Mouse (Mus musculus): ENCODE data around the gene Tmem205.

Tmem205 gene

DNA sequence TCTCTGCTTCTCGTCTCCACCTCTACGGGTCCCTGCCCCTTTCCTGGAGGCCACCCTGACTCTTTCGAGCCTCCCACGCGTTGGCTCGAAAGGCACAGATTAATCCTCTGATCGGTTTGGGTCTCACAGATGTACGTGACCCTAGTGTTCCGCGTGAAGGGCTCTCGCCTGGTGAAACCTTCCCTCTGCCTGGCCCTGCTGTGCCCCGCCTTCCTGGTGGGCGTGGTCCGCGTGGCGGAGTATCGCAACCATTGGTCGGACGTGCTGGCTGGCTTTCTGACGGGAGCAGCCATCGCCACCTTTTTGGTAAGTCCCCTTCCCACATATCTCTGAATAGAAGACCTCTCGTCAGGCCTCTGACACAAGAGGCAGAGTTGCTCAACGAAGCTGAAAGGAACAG lies 16.9 kb upstream of the Tmem205 start:
- no peak for DNase-seq (ENCODE audit: low read depth in 2 of 2, low spot score in 2 of 2)

DNA sequence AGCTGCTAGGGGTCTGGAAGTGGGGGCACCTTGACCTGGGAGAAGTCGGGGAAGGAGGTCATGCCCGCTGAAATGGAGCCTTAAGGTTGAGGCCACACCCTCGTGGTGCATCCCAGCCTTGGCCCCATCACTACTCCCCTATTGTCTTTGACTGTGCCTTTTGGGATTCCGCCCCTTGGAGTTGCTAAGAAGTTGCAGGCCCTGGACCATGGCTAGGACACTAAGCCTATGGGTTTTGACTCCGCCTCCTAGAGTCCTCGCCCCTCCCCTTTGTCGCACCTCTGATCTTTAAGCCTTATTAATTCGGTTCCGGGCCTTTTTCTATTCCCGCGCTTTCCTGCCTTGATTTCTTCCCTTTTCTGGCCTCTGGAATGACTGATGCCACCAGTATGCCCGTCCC lies 16.3 kb upstream of the Tmem205 start:
- DNase-seq (ENCODE audit: low read depth in 2 of 2, low spot score in 2 of 2): no peak

DNA sequence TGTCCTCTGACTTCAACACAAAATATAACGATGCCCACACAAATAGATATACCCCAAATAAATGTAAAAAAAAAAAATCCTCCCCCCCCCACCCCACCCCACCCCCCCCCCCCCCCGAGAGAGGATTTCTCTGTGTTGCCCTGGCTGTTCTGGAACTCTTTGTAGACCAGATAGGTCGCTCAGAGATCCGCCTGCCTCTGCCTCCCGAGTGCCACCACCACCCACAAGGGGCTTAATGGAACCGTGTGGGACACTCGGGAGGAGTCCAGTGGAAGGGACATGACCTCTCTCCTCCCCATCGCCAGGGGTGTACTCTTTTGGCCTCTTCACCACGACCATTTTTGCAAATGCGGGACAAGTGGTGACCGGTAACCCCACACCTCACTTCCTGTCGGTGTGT lies 15.7 kb upstream of the Tmem205 start:
- DNase-seq (ENCODE audit: low read depth in 2 of 2, low spot score in 2 of 2): no peak

DNA sequence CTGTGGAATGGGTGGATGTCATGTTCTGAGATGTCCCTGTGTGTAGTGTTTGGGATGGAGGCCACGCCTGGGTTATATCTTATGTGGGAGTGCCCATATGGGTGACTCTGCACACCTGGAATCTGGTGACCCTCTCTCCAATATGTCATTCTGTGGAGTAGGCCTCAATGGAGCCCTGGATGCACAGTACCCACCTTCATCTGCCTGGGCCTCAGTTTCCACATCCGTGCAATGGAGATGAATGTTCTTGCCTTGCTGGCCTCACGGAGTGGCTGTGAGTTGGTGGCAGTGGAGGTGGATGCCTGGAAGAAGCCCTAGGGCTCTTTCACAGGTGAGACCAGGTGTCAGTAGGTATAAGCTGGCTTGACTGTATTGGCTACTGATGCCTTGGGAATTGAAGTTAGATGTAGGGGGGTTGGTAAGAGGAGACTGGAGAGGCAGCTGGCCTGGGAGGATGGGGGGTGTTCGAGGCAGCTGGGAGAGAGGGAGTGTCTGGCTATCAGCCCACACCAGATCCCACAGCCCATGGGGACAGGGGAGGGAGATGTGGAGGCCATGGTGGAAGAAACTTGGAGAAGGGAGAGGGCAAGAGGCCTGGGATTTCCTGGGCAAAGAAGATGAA lies 11.0 kb upstream of the Tmem205 start:
- DNase-seq (ENCODE audit: low read depth in 2 of 2, low spot score in 2 of 2): no peak

DNA sequence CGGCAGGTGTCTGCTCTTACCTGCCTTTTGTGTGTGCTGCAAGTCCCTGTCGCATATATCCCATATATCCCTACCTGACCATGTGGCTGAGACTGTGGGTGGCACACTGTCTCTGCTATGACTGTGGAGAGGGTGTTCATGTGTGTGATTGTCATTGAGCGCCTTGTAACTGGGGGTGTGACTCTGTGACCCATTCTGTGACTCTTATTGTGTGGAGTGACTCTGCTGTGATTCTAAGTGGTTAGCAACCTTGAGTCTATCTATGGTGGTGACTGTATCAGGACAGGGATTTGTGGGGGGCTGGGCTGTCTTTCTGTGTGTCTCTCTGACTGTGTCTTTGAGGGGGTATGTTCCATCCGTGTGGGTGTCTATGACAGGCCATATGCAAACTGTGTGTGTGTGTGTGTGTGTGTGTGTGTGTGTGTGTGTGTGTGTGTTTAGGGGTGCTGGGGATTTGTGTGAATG lies 10.4 kb upstream of the Tmem205 start:
- DNase-seq (ENCODE audit: low read depth in 2 of 2, low spot score in 2 of 2): no peak

DNA sequence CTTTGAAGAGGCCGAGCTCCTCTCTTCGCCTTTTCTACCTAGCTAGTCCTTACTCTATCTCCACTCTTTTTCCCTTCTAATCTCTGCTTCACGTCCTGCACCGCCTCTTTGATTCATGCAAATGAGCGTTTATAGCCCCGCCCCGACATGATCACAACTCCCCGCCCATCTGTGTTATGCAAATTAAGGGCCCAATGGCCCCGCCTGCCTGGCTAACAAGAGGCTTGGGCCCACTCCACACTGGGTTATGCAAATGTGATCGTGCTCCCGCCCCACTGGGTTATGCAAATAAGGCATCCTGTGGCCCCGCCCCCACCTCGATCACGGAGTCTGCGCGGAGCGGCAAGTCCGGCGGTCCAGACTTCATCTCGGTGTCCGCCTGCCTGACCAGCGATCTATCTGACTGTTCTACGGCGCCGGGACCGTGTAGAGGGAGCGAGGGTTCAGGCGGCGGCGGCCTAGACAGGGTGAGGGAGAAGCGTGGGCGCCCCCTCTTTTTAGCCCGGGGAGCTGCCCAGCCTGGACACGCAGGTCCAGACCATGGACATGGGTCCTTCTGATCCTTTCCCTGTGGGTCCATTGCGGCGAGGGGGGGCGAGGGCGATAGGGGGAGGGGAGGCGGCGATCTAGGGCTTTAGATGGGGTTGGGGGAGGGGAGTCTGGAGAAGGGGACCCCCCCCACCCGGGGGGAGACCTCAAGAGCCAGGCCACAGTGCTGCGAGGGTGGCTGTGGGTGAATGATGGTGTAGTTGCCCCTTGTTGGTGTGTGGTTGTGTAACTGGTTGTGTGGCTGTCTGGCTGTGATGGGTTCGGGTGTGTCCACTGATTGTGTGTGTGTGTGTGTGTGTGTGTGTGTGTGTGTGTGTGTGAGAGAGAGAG lies 9.6 kb upstream of the Tmem205 start, which contains the start of gene Plppr2:
Gene Plppr2, plus strand, starts transcription at position 342 of the 879 bp plus-strand sequence.
- DNase-seq (ENCODE audit: low read depth in 2 of 2, low spot score in 2 of 2): peak; percentile 65 to 73

DNA sequence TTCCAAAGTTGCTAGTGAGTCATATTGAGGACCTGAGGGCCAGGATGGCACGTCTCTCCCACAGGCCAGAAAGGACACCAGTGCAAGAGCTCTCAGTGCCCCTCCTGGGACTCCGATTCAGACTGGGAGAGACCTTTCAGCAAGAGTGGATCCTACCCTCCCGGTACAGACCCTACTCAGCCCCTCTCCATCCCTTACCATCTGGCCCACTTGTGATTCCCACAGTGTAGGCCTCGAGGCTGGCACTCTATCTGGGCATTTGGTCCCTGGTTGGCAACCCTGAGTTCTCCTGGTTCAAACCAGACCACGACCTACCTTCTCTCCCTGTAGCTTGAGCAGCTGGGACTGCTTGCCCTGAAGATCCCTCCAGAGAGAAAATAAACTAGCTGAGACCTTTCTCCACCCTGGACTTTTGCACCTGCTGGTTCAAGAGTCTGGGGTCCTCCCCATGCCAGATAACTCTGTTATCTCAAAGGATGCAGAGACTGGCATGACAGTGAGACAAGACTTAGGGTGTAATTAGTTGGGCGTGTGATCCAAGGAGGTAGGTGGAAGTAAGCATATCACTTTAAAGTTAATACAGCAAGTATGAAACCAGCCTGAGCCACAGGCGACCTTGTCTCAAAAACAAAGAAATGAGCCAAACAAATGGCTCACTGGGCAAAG lies 8.2 kb upstream of the Tmem205 start:
- DNase-seq (ENCODE audit: low read depth in 2 of 2, low spot score in 2 of 2): no peak

DNA sequence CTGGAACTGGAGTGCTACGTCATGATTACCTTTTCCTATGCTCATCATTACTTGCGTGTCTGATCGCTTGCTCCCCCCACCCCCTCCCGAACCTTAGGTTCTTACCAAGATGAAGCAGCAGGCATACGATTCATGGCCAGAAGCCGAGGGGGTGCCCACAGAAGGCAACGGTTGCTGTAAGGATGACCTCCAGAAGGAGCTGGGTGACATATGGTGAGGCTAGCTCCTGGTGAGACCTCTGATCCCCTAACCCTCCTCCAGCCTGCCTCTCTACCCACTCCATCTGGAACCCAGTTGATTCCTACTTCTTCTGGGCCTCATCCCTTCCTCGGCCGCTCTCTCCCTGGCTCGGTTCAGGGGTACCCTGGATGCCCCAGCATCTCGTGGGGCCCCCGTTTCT lies 6.7 kb upstream of the Tmem205 start:
- DNase-seq (ENCODE audit: low read depth in 2 of 2, low spot score in 2 of 2): no peak

DNA sequence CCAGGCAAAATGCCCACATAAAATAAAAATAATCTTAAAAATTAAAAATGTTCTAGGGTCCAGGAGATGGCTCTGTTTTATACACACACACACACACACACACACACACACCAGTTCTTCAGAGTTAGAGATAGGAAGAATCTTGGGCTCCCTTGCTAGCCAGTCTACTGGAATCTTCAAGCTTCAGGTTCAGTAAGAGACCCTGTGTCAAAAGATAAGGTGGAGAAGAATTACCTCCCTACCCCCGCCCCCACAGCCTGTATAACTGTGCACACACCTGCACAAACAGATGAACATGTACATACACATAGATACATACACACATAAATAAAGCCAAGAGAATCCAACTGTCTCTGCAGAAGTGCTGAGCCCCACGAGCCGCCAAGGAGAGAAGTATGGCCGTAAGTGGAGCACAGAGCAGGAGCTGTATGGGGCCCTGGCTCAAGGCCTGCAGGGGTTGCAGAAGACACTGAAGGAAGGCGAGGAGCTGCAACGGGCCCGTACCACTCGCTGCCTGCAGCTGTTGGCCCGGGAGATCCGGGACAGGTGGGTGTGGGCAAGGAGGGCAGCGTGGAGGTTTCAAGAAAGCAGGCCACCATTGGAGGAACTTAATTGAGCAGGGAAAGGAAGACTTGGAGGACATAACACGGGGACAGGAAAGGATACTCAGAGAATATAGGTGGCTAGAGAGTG lies 5.2 kb upstream of the Tmem205 start:
- DNase-seq (ENCODE audit: low read depth in 2 of 2, low spot score in 2 of 2): no peak

DNA sequence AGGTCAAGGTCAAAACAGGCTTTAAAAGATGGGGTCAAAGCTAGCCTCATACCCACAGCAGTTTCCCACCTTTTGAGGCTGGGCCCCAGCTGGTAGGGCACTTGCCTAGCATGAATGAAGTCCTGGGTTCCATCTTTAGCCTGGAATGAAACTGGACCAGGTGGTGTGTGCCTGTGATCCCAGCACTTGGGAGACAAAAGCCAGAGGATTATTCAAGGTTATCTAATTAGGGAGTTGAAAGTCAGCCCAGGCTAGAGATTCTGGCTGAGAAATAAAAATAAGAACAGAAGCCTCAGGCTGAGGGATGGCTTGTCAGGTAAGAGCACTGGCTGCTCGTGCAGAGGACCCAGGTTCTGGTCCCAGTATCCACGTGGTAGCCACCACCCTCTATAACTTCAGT lies 4.7 kb upstream of the Tmem205 start:
- DNase-seq (ENCODE audit: low read depth in 2 of 2, low spot score in 2 of 2): no peak

DNA sequence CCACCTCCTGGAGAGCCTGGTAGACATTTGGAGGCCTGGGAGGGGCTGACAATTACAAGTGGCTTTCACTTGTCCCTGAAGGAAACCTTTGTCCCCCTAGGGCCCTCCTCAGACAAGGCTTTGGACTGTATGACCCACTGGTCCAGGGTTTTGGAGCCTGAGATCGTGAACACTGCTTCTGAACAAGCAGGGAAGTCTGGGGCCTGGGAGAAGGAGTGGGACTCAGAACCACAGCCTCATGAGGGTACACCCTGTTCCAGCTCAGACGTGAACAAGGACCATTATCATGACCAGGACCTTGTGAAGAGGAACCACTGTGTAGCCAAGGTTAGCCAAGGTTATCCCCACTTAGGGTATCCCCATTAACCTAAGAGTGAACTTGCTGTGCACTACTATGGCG lies 1.9 kb upstream of the Tmem205 start:
- DNase-seq (ENCODE audit: low read depth in 2 of 2, low spot score in 2 of 2): no peak

DNA sequence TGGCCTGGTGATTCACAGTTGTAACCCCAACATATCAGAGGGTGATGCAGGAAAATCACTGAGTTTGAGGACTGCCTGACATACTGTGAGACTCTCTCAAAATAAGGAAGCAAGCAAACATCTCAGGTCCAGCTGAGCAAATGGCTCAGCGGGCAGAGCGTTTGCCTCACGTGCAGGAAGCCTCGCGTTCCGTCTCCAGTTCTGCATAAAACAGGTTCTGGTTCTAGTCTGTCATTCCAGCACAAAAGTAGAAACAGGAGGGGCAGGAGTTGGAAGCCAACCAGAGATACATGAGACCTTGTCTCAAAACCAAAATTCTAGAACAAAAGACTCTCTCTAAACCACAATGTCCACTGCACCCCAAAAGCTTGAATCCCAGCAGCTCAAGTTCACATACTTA lies 572 bp downstream of the Tmem205 start:
- no peak for DNase-seq (ENCODE audit: low read depth in 2 of 2, low spot score in 2 of 2)

DNA sequence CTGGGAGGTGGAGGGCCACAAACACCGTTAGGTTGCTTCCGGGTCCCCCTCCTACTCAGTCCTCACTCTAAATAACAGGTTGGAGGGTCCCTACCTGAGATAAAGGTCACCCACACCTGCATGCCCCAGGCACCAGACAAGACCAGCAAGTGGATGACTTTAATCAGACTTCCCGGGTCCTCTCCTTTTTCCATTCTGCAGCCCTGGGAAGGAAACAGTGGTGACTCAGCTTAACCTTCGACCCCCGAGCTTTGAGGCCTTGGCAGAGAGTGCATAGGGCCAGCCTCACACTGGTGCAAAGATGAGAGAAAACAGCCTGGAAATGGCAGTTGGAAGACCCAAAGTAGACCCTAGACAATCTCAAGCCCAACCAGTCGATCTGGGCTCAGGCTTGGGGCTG lies 1.2 kb downstream of the Tmem205 start:
- no peak for DNase-seq (ENCODE audit: low read depth in 2 of 2, low spot score in 2 of 2)

DNA sequence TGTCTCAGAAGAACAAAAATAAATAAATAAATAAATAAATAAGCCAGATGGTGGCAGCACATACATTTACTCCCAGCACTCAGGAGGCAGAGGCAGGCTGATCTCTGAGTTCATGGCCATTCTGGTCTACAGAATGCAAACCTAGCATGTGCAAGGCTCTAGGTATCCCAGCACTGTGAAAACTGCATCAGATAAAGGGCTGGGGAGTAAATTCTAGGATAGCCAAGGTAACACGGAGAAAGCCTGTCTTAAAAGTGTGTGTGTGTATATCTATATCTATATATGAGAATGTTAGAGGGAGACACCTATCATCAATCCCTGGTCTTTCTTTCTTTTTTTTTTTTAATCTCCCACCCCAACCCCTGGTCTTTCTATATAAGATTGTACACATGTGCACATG lies 1.9 kb downstream of the Tmem205 start:
- DNase-seq (ENCODE audit: low read depth in 2 of 2, low spot score in 2 of 2): no peak

DNA sequence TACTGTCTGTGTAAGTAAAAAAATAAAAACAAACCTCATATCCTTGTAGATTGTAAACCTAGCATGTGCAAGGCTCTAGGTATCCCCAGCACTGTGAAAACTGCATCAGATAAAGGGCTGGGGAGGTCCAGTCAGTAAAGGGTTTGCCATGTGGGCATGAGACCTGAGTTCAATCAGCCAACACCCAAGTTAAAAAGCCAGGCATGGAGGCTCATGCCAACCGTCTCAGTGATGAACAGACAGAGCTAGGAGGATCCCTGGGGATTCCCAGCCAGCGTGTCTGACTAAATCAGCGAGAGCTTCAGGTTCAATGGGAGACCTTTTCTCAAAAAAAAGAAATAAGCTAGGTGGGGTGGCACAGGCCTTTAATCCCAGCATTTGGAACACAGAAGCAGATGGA lies 2.3 kb downstream of the Tmem205 start:
- no peak for DNase-seq (ENCODE audit: low read depth in 2 of 2, low spot score in 2 of 2)

DNA sequence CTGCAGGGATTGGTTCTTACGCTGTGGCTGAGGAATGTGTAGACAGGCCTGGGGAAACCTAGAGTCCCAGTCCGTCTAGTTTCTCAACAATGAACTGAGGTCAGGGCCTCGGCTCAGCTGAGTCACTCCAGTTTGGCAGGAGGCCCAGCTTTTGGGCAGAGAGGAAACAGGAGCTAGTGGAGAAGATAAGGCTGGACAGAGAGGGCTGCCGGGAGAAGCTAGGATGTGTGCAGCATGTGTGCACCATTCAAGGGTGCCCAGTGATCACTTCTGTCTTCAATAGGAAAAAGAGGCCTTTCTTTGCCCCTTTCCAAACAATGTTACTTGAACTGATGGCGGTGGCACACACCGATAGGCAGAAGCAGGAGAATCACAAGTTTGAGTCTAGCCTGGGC lies 3.3 kb downstream of the Tmem205 start:
- no peak for DNase-seq (ENCODE audit: low read depth in 2 of 2, low spot score in 2 of 2)

DNA sequence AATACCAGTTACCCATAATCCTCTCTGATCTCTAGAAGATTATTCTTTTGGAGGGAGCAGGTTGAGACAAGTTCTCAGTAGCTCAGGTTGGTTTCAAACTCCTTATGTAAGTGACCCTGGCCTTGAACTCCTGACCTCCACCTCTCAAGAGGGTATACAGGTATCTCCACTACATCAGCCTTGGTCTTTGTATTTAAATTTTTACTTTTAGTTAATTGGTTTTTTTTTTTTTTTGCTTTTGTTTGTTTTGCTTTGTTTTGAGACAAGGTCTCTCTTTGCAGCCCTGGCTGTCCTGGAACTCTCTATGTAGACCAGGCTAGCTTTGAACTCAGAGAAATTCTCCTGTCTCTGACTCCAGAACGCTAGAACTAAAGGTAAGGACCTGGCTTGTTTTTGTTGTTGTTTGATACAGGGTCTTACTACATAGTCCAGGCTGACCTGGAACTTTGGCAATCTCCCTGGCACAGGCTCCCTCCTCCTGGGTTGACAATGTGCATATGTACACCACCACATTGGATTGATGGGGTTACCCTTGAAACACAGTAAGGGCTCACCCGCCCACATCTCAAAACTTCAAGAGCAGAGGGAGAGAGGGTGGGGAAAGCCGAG lies 3.8 kb downstream of the Tmem205 start:
- no peak for DNase-seq (ENCODE audit: low read depth in 2 of 2, low spot score in 2 of 2)

DNA sequence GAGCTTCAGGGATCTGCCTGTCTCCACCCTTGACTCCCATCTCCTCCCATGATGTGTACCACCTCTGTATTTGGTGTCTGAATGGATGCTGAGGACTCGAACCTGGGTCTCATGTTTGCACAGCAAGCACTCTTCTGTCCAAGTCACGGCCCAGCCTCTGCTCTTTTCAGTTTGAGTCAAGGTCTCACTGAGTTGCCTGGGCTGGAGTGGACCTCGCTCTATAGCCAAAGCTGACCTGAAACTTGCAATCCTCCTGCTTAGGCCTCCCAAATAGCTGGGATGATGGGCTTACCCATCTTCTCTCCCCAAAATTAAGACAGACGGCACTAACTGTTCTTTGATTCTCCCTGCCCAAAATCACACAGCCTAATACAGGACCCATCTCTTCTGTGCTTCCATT lies 4.3 kb downstream of the Tmem205 start:
- DNase-seq (ENCODE audit: low read depth in 2 of 2, low spot score in 2 of 2): no peak

DNA sequence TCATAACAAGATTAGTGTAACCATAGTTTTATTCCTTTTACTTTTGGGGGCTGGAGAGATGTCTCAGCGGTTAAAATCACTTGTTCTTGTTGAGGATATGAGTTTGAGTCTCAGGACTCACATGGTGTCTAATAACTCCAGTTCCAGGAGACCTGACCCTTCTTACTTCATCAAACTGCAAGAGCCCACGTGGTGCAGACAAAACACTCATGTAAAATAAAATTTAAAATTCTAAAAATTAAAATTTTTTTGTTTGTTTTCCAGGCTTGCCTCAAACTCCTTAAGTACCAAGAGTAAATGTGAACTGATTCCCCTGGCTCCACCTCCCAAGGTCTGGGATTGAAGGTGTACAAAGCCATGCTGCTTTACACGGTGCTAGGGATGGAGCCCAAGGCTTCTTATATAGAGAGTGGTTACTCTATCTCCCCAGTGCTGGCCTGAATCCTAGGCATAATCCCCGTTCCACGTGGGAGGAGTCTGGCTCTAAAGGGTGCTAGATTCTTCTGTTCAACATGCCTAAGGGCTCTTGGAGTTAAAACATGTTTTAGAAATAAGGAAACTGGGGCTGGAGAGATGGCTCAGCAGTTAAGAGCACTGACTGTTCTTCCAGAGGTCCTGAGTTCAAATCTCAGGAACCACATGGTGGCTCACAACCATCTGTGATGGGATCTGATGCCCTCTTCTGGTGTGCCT lies 8.5 kb downstream of the Tmem205 start:
- DNase-seq (ENCODE audit: low read depth in 2 of 2, low spot score in 2 of 2): no peak

DNA sequence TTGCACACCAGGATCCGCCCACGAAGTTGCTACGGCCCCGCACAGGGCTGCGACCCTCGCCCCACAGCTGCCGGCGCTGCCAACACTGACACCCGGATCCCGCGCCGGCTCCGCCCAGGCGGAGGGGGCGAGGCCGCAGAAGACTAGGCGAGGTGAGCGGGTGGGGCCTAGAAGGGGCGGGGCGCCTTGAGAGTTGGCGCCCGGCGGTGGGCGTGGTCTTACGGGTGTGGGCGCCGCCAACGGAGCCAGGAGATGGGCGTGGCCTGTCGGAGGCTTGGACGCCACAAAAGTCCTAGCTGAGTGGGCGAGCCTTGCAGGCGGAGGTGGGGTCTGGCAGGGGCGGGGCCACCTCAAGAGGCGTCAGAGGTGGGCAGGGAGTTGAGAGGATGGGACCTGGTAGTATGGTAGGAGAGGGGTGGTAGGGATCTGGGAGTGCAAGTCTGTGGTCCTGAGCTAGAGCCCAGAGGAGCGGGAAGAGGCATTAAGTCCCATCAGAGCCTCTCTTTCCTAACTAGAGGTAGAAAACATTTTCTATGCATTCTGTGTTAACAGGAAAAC lies 9.2 kb downstream of the Tmem205 start, which contains the start of gene Rab3d:
Gene Rab3d, minus strand, starts transcription at position 158 of the 558 bp plus-strand sequence.
- peak; percentile 79 to 87 for DNase-seq (ENCODE audit: low read depth in 2 of 2, low spot score in 2 of 2)

Measured in CD8-positive naive resting alpha-beta T cell, adult 2 months (primary cell).